8 mouse cellular contexts compared by ENCODE assay signal in the genomic region with DNA sequence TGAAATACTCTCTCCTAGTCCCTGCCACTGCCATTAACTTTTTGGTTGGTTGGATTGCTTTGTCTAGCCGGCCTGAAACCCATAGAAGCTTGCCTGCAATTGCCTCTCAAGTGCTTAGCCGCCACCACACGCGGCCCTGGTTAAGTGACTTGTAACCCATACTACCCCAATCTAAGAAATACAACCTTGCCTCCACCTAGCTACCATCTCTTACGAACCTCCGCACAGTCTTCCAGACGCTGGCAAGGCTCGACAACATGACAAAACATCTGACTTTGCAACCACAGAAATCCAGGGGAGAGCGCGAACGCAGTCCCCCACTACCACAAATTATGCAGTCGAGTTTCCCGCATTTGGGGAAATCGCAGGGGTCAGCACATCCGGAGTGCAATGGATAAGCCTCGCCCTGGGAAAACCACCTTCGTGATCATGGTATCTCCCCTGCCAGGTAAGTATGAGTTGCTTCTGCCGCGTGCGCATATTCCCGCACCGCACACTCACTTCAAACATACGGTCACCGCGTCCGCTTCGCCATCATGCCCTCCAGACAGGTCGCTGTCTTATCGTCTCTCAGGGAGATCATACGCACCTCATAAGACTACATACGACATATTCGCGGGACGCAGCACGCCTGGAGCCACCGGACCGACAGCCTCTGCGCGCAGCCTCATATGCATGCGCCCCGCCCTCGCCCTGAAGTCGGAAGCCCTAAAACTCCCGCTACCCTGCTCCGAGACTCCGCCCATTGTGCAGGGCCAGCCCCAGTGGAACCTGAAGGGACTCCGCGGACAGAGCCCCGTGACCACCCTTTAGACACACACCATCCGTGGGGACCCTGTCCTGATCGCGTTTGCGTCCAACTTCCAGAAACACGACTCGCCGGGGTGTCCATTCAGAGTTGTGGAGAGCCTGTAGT. TPM values are rescaled to one million over a fixed set of nuclear protein-coding genes. Genes with fewer than 3 reads are reported as not detected.
DNase-seq lines count a peak whose midpoint lies in the region; ATAC-seq and TF ChIP-seq lines count a peak whose summit lies in the region.
"Not testable (repeated sequence)": the region's sequence is repeated elsewhere in the genome, so short reads cannot be mapped to it uniquely, and the experiment has no call there.

No protein-coding gene starts in this region.

- not testable (repeated sequence) for H3K4me2 ChIP-seq in forebrain, embryonic 11.5 days (ENCODE audit: low read depth, low read length, severe bottlenecking); heart, embryonic 13.5 days; hindbrain, embryonic 16.5 days (ENCODE audit: low read length); limb, embryonic 11.5 days (ENCODE audit: low read depth, severe bottlenecking); liver, postnatal 0 days (ENCODE audit: low read depth, low read length); midbrain, embryonic 14.5 days (ENCODE audit: low read length); stomach, embryonic 14.5 days (replicated peaks; ENCODE audit: low read depth, low read length)

- not testable (repeated sequence) for H3K4me1 ChIP-seq in forebrain, embryonic 11.5 days (replicated peaks; ENCODE audit: control insufficient read depth, insufficient read depth, low read length); heart, embryonic 13.5 days; hindbrain, embryonic 16.5 days (ENCODE audit: control insufficient read depth, insufficient read depth, low read depth, low read length); limb, embryonic 11.5 days (ENCODE audit: control insufficient read depth, insufficient read depth, low read length); liver, postnatal 0 days (ENCODE audit: insufficient read depth); midbrain, embryonic 14.5 days (ENCODE audit: control insufficient read depth, insufficient read depth, low read length); stomach, embryonic 14.5 days (ENCODE audit: control insufficient read depth, insufficient read depth, low read length)

- not testable (repeated sequence) for H3K9ac ChIP-seq in forebrain, embryonic 11.5 days (ENCODE audit: low read length); heart, embryonic 13.5 days; hindbrain, embryonic 16.5 days (ENCODE audit: low read depth, low read length); limb, embryonic 11.5 days (ENCODE audit: low read length); liver, postnatal 0 days (replicated peaks); midbrain, embryonic 14.5 days (replicated peaks; ENCODE audit: low read length); stomach, embryonic 14.5 days (replicated peaks; ENCODE audit: low read depth, low read length)

- H3K36me3 ChIP-seq in forebrain, embryonic 11.5 days (ENCODE audit: control insufficient read depth, insufficient read depth, low read length); heart, embryonic 13.5 days; hindbrain, embryonic 16.5 days (ENCODE audit: control insufficient read depth, insufficient read depth, low read length); limb, embryonic 11.5 days (ENCODE audit: control insufficient read depth, insufficient read depth, low read length); liver, postnatal 0 days (replicated peaks; ENCODE audit: insufficient read depth, low read length); midbrain, embryonic 14.5 days (ENCODE audit: control insufficient read depth, insufficient read depth, low read length); stomach, embryonic 14.5 days (ENCODE audit: control insufficient read depth, insufficient read depth, low read length): not testable (repeated sequence)

- POLR2A ChIA-PET in Patski (lab: Charles Lee): not testable (repeated sequence)

- WGBS in forebrain, embryonic 11.5 days: no CpG with 5 or more reads among the region's 56 CpGs
- WGBS in heart, embryonic 13.5 days: no CpG with 5 or more reads among the region's 56 CpGs
- WGBS in hindbrain, embryonic 16.5 days: no CpG with 5 or more reads among the region's 56 CpGs
- WGBS in limb, embryonic 11.5 days: no CpG with 5 or more reads among the region's 56 CpGs
- WGBS in liver, postnatal 0 days (ENCODE audit: insufficient replicate concordance): no CpG with 5 or more reads among the region's 56 CpGs
- WGBS in midbrain, embryonic 14.5 days: no CpG with 5 or more reads among the region's 56 CpGs
- WGBS in stomach, embryonic 14.5 days: no CpG with 5 or more reads among the region's 56 CpGs

- CTCF ChIA-PET in Patski (lab: Charles Lee): not testable (repeated sequence)

- in situ Hi-C loops in Patski (cut with MboI; ENCODE audit: low pct_unique_long_range_greater_than_20kb): not testable (repeated sequence)

- not testable (repeated sequence) for H3K27me3 ChIP-seq in Patski; forebrain, embryonic 11.5 days (ENCODE audit: control insufficient read depth, insufficient read depth, low read length); heart, embryonic 13.5 days (replicated peaks); hindbrain, embryonic 16.5 days (replicated peaks; ENCODE audit: control insufficient read depth, insufficient read depth, low read length); limb, embryonic 11.5 days (ENCODE audit: control insufficient read depth, insufficient read depth, low read length); liver, postnatal 0 days (ENCODE audit: insufficient read depth, low read length); midbrain, embryonic 14.5 days (ENCODE audit: control insufficient read depth, insufficient read depth, low read length); stomach, embryonic 14.5 days (ENCODE audit: control insufficient read depth, insufficient read depth, low read length)

- H3K27ac ChIP-seq in forebrain, embryonic 11.5 days (ENCODE audit: low read depth, low read length); heart, embryonic 13.5 days (replicated peaks); hindbrain, embryonic 16.5 days (ENCODE audit: low read depth, low read length); limb, embryonic 11.5 days (replicated peaks; ENCODE audit: low read depth, low read length); liver, postnatal 0 days (ENCODE audit: low read depth); midbrain, embryonic 14.5 days (replicated peaks; ENCODE audit: low read depth, low read length); stomach, embryonic 14.5 days (ENCODE audit: low read length): not testable (repeated sequence)

- not testable (repeated sequence) for TF ChIP-seq CTCF in Patski (IDR thresholded peaks at IDR 0.05); liver, postnatal 0 days (IDR thresholded peaks at IDR 0.05; ENCODE audit: low read depth)

- not testable (repeated sequence) for TF ChIP-seq EP300 in liver, postnatal 0 days (IDR thresholded peaks at IDR 0.05; ENCODE audit: low read depth)

- ATAC-seq in Patski: peak; percentile 40
- peak; percentile 94 for ATAC-seq in forebrain, embryonic 11.5 days (replicated peaks; ENCODE audit: low FRiP score)
- ATAC-seq in heart, embryonic 13.5 days (ENCODE audit: extremely low read depth, insufficient number of reproducible peaks, low FRiP score, low TSS enrichment): peak; percentile 84
- ATAC-seq in hindbrain, embryonic 16.5 days: peak; percentile 93
- ATAC-seq in limb, embryonic 11.5 days (ENCODE audit: insufficient number of reproducible peaks, low FRiP score, low TSS enrichment, low read depth): peak; percentile 96
- peak; percentile 83 for ATAC-seq in liver, postnatal 0 days
- peak; percentile 90 for ATAC-seq in midbrain, embryonic 14.5 days (ENCODE audit: low FRiP score, low TSS enrichment)
- peak; percentile 95 for ATAC-seq in stomach, embryonic 14.5 days (ENCODE audit: insufficient number of reproducible peaks, insufficient read depth, low FRiP score, low read depth)

- H3K4me3 ChIP-seq in forebrain, embryonic 11.5 days (ENCODE audit: low read depth, low read length); heart, embryonic 13.5 days; hindbrain, embryonic 16.5 days (ENCODE audit: low read length); limb, embryonic 11.5 days (ENCODE audit: low read depth, low read length); liver, postnatal 0 days (ENCODE audit: low read depth, low read length); midbrain, embryonic 14.5 days (replicated peaks; ENCODE audit: low read depth, low read length); stomach, embryonic 14.5 days (ENCODE audit: low read depth, low read length): not testable (repeated sequence)

- DNase-seq in Patski (ENCODE audit: low read depth, low spot score); forebrain, embryonic 11.5 days (ENCODE audit: low spot score); limb, embryonic 11.5 days (ENCODE audit: low spot score); liver, postnatal 0 days; midbrain, embryonic 14.5 days: not testable (repeated sequence)

- not testable (repeated sequence) for H3K9me3 ChIP-seq in forebrain, embryonic 11.5 days (ENCODE audit: control insufficient read depth, low read length); heart, embryonic 13.5 days; hindbrain, embryonic 16.5 days (ENCODE audit: control insufficient read depth, low read length); limb, embryonic 11.5 days (ENCODE audit: control insufficient read depth, low read length); liver, postnatal 0 days (ENCODE audit: low read length); midbrain, embryonic 14.5 days (ENCODE audit: control insufficient read depth, low read length); stomach, embryonic 14.5 days (ENCODE audit: control insufficient read depth, low read depth, low read length)

RNA-seq across cellular contexts. Expression of gene Eapp, which starts 23.4 kb away (rescaled TPM):
- polyA plus RNA-seq in Patski (2021): 52.7 TPM
- polyA plus RNA-seq in forebrain, embryonic 11.5 days (2014; fragmentation: Nextera tagmentation; extraction: Ambion mirVana): 76.1 and 78.4 TPM in 2 replicates
- polyA plus RNA-seq in heart, embryonic 13.5 days (2015; fragmentation: Nextera tagmentation; extraction: Ambion mirVana): 45.5 and 49.4 TPM in 2 replicates
- 73.4 and 81.1 TPM in 2 replicates for polyA plus RNA-seq in hindbrain, embryonic 16.5 days (2015; fragmentation: Nextera tagmentation; extraction: Ambion mirVana)
- polyA plus RNA-seq in limb, embryonic 11.5 days (2014; fragmentation: Nextera tagmentation; extraction: Ambion mirVana): 68.3 and 75.7 TPM in 2 replicates
- 40.3 and 44.2 TPM in 2 replicates for polyA plus RNA-seq in liver, postnatal 0 days (2015; fragmentation: Nextera tagmentation; extraction: Ambion mirVana)
- 85.0 and 103 TPM in 2 replicates for polyA plus RNA-seq in midbrain, embryonic 14.5 days (2014; fragmentation: Nextera tagmentation; extraction: Ambion mirVana)
- 66.5 and 70.9 TPM in 2 replicates for polyA plus RNA-seq in stomach, embryonic 14.5 days (2014; fragmentation: Nextera tagmentation; extraction: Ambion mirVana)

Comparison
In these comparisons a context has a peak if more than half of its experiments do, and no peak if none do; other contexts are left out.
1. ATAC-seq: peak in every context shown above with its lines; median percentile 96 in limb, embryonic 11.5 days; 95 in stomach, embryonic 14.5 days; 94 in forebrain, embryonic 11.5 days; 93 in hindbrain, embryonic 16.5 days; 90 in midbrain, embryonic 14.5 days; 84 in heart, embryonic 13.5 days; 83 in liver, postnatal 0 days; 40 in Patski.